Mouse (Mus musculus) forelimb bud, embryonic 11.5 days (tissue): Measurements from ENCODE around the gene Iqsec2.
"Not testable (repeated sequence)": the region's sequence is repeated elsewhere in the genome, so short reads cannot be mapped to it uniquely, and the experiment has no call there.

Experiments
- DNase-seq: peaks from one replicate; pipeline ENCODE4 v3.0.0-alpha.2; 2012; ENCODE audit warnings: low read depth, low spot score

The Iqsec2 gene

DNA sequence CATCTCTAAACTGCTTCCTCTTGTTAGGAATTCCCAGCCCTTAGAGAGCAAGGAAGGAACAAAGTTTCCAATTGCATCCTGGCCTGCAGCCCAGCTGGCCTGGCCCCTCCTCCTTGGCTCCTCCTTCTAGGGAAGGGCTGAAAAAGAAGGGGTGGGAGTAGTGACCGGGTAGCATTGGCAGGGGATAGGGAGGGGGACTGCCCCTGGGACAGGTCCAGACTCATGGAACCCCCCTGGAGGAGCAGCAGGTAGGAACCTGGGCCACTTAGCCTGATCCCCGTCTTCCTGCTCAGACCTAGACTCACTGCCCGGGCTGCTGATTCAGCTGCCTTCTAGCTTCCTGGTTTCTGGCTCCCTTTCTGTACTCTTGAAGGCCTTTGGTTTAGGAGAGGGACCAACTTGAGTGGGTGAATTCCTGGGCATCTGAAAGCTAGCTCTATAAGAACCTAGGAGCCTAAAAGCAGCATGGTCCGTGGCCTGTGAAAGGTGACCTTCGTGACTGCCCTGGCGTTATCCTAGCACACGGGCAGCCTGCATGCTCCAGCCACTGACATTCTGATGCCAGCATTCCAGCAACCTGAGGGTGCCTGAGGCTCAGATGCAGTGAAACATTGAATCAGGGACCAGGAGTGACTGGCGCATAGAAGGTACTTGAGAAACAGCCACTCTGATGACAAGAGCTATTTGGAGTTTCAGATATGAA, 34.9 kb downstream of the Iqsec2 start:
- no peak for DNase-seq

DNA sequence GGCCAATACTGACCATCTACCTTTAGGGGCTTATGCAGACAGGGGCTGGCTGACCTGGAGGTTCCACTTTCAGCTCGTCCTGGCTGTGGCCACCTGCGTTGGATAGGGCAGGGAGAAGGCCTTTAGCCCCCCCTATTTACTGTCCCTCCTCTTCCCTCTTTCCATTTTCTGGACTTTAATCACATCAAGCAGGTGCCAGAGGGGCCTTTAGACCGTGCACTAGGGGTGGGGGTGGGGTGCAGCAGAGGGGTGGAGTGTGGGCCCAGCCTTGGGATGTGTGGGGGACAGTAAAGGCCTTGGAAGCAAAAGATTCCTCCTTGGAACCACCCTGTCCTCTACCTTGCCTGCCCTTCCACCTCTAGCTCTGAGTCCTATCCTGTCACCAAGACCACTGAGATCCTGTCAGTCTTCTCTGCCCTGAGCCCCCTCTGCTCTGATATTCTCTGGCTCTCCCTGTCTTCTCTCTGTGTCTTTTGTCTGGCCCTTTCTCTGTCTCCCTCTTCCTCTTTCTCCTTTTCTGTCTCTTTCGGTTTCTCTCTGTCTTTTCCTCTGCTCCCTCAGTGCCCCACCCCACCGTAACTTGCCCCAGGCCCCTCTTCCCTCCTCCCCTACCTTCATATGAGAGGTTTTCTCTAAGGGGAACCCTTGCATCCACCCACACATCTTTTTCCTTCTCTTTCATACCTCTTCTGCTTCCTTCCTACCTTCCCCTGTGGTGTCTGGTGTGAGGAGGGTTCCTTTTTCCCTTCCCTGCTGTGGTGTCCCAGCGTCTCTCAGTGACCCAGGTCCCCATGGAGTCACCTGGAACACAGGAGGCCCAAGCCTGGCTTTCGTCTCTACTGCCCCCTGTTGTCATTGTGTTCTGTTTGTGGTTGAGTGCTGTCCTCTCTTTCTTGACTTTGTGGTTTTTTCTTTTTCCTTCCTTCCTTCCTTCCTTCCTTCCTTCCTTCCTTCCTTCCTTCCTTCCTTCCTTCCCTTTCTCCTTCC, 35.9 kb downstream of the Iqsec2 start:
- DNase-seq = no peak

DNA sequence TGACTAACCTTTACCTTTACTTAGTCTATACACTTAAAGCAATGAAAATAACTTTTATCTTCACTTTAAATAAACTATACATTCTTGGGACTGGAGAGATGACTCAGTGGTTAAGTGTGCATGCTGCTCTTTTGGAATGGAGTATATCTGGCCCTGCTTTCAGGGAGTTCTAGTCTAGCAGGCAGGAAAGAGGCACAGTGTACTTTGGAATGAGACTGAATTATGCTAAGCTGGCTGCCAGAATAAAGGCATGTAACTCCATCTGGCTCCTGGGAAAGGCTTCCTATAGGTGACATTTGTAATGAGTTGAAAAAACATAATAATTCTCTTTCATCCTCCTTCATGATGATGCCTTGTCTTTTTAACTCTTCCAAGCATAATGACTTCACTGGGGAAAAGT, 43.1 kb downstream of the Iqsec2 start:
- no peak for DNase-seq

DNA sequence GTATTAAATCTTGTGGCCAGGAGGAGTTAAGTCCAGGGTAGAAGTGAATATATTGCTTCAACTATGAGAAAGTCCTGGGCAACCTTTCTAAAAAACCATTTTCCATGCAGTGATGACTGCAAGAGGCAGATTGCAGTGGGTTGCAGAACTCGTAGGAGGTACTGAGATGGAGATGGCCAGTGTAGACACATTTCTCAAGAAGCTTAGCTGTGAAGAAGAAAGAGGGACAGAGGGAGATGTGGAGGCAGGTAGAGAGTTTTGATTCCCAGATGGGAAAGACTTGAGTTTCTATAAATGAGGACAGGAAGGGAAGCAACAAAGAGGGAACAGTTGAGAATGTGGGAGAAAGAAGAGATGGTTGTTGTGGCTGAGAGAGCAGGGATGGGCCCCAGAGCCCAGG, 47.2 kb downstream of the Iqsec2 start:
- no peak for DNase-seq

DNA sequence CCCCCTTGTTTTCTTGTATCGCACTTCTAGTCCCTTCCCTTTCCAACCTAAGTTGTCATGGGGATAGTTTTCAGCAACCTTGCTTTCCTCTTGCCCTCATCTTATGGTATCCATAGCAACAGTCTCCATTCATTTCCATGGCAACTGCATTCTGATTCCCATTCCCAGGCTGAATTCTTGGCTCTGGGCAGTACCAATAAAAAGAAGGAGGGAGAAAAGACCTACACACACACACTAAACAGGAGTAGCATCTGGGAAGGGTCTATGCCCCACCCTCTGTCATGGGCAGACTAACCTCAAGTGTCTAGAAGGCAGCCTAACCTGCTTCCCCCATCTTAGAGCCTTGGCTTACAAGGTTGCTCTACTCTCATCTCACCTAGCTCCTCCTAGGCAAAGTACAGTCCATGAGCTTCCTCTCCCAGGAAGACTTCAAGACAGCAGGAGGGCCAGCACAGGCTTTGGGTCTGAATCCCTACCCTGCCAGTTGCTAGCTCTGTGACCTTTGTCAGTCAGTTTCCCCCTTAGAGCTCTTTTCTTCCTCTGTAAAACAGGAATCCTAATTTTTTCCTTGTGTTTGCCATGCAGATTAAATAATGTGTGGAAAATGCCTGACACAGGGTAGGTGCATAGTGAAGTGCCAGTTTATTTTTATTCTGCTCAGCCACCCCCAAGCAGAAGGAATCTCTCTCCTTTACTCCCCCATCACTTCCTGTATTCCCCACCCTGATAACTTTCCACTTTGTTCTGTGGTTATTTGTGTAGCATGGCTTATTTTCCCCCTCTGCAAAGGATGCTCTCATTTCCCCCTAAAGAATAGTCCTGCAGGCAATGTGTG, 54.0 kb downstream of the Iqsec2 start:
- DNase-seq = no peak

DNA sequence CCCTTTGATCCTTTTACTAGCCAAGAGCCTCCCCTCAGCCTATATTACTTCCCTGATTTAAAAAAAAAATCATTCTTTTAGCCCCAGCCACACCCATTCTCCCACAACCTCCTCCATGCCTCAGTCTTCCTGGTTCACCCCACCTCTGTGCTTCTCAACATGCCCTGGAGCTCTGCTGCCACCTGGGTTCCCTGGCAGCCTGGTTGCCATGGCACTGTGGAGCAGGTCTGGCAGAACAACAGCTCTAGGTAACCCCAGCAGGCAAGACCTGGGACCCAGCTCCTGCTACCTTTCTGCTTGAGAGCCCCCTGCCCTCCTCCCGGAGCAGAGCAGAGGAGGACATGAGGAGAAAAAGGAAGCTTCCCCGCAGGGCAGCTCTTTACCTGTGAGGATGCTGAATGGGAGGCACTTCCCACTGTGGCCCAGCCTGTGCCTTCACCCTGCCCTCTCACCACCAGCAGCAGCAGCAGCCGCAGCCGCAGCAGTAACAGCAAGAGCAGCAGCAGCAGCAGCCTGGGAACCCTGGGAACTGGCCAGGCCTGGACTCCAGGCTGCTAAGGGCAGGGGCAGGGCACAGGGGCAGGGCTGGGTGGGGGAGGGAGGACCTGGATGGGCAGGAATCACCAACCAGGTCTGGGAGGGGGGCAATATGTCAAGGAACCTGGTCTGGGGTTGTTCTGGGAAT, 57.8 kb downstream of the Iqsec2 start:
- no peak for DNase-seq

DNA sequence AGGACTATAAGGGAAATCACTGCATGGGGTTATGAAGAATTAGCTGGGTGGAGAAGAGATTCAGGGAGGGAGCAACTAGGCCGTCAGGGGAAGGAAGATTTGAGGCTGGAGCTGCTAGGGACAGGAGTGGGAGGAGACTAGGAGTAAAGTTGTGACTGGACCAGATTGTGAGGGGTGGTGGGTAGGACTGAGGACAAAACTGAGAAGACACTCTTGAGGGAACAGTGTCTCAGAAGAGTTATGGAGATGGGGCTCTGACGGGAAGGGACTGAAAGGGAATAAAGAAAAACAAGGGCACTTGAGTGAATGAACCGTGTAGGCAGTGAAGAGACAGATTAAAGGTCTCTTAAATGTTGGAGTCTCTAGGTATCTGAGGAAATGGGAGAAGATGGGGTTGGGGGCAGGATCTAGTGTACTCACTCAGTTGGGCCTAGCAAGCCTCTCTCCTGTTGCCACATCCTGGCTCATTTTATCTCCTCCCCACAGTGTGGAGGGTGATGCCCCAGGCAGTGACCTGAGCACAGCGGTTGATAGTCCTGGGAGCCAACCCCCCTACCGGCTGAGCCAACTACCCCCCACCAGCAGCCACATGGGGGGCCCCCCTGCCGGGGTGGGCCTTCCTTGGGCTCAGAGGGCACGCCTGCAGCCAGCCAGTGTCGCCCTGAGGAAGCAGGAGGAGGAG, 58.5 kb downstream of the Iqsec2 start:
- DNase-seq = no peak

DNA sequence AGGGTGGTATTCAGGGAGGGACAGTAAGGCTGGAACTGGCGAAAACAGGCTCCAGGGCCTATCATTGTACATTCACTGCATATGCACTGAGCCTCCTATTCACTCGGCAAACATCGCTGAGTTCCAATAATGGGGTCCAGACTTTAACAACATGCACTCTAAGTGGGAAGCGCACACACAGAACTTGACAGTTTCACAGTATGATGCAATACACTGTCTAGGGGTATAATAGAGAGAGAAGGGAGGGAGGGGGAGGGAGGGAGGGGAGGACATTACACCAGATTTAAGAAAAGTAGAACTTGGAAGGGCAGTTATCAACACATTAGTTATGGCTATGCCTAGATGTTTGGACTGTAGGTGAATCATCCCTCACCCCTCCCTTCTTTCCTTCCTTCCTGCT, 59.2 kb downstream of the Iqsec2 start:
- DNase-seq = no peak

DNA sequence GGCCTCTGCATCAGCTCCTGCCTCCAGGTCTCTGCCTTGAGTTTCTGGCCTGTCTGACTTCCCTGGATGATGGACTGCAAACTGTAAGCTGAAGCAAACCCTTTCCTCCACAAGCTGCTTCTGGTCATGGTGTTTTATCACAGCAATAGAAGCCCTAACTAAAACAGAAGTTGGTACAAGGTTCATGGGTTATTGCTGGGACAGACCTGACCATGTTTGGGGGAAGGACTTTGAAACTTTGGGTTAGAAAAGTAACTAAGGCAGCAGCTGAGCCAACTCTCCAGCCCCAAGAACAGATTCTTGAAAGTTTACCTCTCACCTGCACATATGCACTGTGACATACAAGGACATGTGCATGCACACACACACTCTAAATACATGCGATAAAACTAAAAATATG, 61.4 kb downstream of the Iqsec2 start:
- no peak for DNase-seq

DNA sequence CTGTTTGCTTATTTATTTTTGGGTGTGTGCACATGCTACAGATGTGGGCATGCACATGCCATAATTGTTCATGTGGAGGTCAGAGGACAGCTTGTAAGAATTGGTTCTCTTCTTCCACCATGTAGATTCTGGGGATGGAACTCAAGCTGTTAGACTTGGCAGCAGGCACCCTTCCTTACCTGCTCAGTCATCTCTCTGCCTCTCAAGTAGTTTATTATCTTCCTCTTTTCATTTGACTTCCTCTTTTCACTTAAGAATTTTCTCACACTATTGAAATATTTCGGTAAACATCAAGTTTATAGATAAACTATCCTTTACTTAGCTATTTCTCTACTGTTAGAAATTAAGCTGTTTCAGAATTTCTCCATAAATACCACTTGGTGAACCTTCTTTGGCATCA, 70.6 kb downstream of the Iqsec2 start:
- no peak for DNase-seq

DNA sequence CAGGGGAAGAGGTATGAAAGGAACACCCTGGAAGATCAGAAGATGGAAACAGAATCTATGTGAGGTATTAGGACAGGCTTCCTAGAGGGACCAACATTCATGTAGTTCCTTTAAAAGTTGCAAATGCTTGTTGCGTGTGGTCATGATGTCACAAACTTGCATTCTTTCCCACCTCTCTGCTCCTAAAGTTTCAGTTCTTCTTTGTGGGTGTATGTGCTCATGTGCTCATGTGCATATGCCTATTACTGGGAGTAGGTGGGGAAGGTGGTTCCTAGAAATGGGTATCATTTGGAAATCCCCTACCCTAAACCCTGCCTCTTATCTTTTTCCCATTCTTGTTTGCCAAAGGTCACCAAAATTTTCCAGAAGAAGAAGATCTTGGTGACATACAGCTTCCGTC, 74.5 kb downstream of the Iqsec2 start:
- DNase-seq = no peak

DNA sequence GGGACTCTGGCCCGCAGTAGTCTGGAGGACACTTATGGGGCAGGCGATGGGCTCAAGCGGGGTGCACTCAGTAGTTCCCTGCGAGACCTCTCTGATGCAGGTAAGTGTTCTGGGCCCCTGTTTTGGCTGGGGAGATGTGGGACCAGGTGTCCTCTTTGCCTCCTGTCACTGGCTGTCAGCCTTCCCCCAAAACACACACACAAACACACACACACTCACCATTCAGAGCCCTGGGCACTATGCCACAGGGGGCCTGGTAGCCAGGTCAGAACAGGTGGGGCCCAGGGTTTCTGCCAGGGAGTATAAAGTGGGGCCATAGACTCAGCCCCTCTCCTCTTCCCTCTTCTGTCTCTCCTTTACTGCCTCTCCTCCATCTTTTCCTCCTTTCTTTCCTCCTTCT, 77.7 kb downstream of the Iqsec2 start:
- DNase-seq = no peak

DNA sequence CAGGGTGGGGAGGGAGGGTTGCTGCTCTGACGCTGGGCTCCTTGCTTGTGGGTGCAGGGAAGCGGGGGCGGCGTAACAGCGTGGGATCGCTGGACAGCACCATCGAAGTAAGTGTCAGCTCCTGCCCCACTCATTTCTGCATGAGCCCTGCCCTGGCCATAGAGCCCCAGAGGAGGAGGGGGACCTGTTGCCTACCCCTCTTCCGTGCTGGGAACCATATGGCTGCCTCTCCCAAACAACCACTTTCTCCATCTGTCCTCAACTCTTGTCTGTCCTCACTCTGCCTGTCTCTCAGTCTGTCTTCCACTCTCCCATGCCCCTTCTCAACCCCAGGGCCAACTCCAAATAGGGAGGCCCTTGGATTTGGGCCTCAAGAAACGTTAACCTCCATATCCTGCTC, 78.2 kb downstream of the Iqsec2 start:
- no peak for DNase-seq

DNA sequence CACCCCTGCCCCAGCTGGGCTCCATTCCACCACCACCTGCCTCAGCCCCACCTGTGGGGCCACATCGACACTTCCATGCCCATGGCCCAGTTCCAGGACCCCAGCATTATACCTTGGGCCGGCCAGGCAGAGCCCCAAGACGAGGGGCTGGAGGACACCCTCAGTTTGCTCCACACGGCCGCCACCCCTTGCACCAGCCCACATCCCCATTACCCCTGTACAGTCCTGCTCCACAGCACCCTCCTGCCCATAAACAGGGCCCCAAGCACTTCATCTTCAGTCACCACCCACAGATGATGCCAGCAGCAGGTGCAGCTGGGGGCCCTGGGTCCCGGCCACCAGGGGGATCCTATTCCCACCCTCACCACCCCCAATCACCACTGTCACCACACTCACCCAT, 79.2 kb downstream of the Iqsec2 start:
- no peak for DNase-seq

DNA sequence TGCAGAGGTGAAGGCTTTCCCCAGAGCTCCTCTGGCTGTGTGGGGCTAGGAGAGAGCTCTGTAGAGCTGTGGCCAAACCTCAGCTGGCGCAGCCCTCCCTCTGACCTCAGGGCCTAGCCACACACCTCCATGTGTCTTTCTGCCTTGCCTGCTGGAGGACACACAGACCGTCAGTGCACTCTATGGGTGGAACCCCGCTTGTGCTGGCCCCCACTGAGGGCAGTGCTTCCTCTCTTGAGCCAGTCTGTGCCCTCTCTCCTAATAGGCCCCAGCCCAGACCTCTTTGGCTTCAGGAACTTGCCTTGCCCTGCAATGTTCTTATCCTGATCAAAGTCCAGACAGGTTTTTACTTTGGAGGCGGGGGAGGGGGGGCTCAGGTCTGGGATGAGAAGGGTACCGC, 80.2 kb downstream of the Iqsec2 start:
- no peak for DNase-seq

DNA sequence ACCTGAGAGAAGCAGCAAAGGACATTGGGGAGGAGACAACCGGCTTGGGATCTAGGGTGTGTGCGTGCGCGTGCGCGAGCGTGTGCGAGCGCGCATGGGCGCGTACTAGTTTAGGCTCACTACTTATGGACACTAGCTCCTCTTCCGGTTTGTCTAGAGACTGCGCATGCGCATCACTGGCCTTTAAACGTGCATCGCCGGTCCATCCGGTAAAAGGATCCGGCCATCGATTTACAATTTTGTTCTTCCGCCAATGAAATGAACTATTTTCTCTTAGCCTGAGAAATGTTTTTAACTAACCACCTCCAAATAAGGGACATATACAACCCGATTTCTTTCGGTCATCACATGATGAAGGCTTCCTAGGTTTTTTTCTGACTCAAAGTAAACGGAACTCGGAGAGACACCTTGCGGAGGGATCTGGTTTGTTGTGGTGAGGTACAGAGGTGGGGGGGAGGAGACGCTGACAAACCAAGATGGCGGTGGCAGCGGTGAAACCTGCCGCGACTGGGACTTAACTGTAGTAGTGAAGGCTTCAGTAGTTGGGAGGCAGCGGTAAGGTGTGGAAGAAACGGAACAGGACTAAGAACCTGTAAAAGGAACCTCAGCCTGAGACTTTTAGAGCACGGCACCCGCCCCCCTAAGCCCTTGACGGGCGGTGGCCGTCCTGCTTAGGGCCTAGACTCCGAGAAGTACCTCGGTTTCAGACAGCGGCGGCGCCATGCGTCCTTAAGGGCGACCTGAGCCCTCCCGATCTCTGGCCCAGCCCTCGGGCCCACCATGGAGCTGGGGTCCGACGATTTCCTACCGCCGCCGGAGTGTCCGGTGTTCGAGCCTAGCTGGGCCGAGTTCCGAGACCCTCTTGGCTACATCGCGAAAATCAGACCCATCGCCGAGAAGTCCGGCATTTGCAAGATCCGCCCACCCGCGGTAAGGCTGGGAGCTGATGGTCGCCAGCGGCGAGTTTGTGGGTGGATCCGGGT, 89.0 kb downstream of the Iqsec2 start, which contains the start of gene Kdm5c:
Gene Kdm5c, plus strand, starts transcription at position 240 of the 983 bp plus-strand sequence.
- peak; percentile 100 for DNase-seq

DNA sequence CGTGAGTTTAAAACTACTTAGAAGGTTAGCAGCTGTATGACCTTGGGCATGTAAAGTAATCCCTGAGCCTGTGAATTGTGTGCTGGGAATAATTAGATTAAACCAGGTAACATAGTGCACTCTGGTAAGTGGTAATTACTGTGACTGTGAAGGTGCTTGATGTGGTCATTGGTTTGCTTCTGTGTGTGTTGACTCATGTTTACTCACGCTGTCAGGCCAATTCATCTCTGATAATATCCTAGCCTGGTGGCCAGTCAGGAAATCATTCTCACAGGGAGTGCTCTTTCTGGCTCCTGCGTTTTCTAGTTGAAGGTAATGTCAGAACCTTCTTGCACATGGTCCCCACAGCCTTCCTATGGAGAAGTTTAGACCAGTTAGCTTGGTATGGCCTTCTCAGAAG, 90.1 kb downstream of the Iqsec2 start:
- no peak for DNase-seq

DNA sequence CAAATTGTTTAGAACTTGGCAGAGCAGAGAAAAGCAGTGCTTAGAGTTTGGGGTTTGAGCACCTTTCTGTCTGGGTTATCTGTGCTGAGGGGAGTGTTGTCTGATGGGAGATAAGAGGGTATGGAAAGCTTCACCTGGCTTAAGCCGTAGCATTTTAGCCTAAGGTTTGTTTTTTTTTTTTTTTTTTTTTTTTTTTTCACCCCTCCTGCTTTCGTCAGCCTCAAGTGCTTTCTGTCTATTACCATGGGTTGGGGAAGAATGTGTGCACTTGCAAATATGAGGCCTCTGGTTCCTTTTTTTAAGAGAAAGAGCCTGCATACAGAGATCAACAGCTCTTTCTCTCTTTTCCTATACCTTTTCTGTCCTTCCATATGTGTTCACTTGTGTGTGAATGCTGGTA, 91.7 kb downstream of the Iqsec2 start:
- DNase-seq = no peak

DNA sequence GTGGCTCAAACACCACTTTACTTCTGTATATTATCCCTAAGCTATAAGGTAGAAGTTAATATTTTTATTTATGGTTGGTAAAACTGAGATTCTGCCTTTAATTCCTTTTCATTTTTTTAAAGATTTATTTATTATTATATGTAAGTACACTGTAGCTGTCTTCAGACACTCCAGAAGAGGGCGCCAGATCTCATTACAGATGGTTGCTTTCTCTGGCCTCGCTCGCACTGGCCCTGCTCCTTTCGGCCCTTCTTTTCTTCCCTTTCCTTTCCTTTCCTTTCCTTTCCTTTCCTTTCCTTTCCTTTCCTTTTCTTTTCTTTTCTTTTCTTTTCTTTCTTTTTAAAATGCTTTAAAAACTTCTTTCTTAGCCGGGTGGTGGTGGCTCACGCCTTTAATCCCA, 99.1 kb downstream of the Iqsec2 start:
- DNase-seq = not testable (repeated sequence)
